Mouse (Mus musculus) embryonic fibroblast, embryonic 13.5 days (primary cell): ENCODE results near the gene Ryk. TPM values are rescaled to one million over a fixed set of nuclear protein-coding genes. Genes with fewer than 3 reads are reported as not detected.

Source experiments
- H3K27ac ChIP-seq: 2 replicates; pipeline ENCODE4 v1.5.1; 2012; ENCODE audit warnings: low read length, control low read depth, inconsistent platforms; ENCODE audit not compliant: insufficient read depth
- H3K4me1 ChIP-seq: 2 replicates; pipeline ENCODE4 v1.6.1; 2011; ENCODE audit warnings: low read length; ENCODE audit not compliant: control insufficient read depth, insufficient read depth
- H3K4me3 ChIP-seq: 2 replicates; pipeline ENCODE4 v1.5.1; 2011; ENCODE audit warnings: mild to moderate bottlenecking, control low read depth, low read length; ENCODE audit not compliant: insufficient read depth
- CTCF ChIP-seq: IDR thresholded peaks from 2 replicates; pipeline ENCODE4 v1.5.1; 2011; ENCODE audit warnings: mild to moderate bottlenecking, control low read depth, low read length, moderate library complexity, borderline replicate concordance; ENCODE audit not compliant: insufficient read depth
- POLR2A ChIP-seq: IDR thresholded peaks from 2 replicates; pipeline ENCODE4 v1.6.1; 2011; ENCODE audit warnings: low read depth, mild to moderate bottlenecking, control low read depth, low read length, moderate library complexity
- polyA plus RNA-seq: library from polyadenylated mRNA; stranded (reverse); fragments of >200 nt; gene quantifications from 2 replicates; pipeline ENCODE4 v1.2.4, GENCODE M21; 2011; ENCODE audit warnings: low read depth; ENCODE audit not compliant: missing spikeins, insufficient read length

The Ryk gene
- polyA plus RNA-seq, 1 experiment, result 217 TPM

GRCm38 (mm10) chr9:102864931-102865330 is 30.2 kb downstream of the Ryk start:
- TF ChIP-seq CTCF (no peak), POLR2A (no peak)
- H3K27ac ChIP-seq, result peak overlapping the region; percentile 89
- H3K4me1 ChIP-seq, result peaks cover 20% of the 10 kb centered on the region
- H3K4me3 ChIP-seq, result no peak overlapping the region

- H3K4me1 ChIP-seq, result peaks cover 17% of the 10 kb centered on the region
- no peak for TF ChIP-seq POLR2A
- TF ChIP-seq CTCF, result no peak
- H3K4me3 ChIP-seq, result no peak overlapping the region
- H3K27ac ChIP-seq, result no peak overlapping the region
Measured at GRCm38 (mm10) chr9:102865946-102866737, 31.4 kb downstream of the Ryk start.

GRCm38 (mm10) chr9:102866893-102867292 is 32.2 kb downstream of the Ryk start:
- H3K4me1 ChIP-seq, result peaks cover 17% of the 10 kb centered on the region
- no peak overlapping the region for H3K27ac ChIP-seq
- TF ChIP-seq CTCF (peak; percentile 79; the same call in 1 of the 2 replicates), POLR2A (no peak)
- H3K4me3 ChIP-seq, result no peak overlapping the region

GRCm38 (mm10) chr9:102867516-102867915 is 32.8 kb downstream of the Ryk start:
- Histone ChIP-seq H3K4me1 (peaks cover 17% of the 10 kb centered on the region), H3K4me3 (no peak overlapping the region), H3K27ac (no peak overlapping the region)
- TF ChIP-seq CTCF (no peak), POLR2A (no peak)

GRCm38 (mm10) chr9:102868451-102868850 is 33.7 kb downstream of the Ryk start:
- H3K4me3 ChIP-seq, result no peak overlapping the region
- H3K27ac ChIP-seq, result no peak overlapping the region
- H3K4me1 ChIP-seq, result peaks cover 14% of the 10 kb centered on the region
- TF ChIP-seq CTCF, result no peak
- no peak for TF ChIP-seq POLR2A

GRCm38 (mm10) chr9:102876054-102876690 is 41.5 kb downstream of the Ryk start:
- TF ChIP-seq POLR2A (no peak), CTCF (no peak)
- H3K27ac ChIP-seq, result no peak overlapping the region
- H3K4me1 ChIP-seq, result no peaks in the 10 kb centered on the region

GRCm38 (mm10) chr9:102877916-102878315 is 43.2 kb downstream of the Ryk start:
- Histone ChIP-seq H3K4me3 (no peak overlapping the region), H3K4me1 (no peaks in the 10 kb centered on the region), H3K27ac (no peak overlapping the region)
- no peak for TF ChIP-seq CTCF
- TF ChIP-seq POLR2A, result no peak

More at GRCm38 (mm10) chr9:102876054-102876690, 41.5 kb downstream of the Ryk start:
- no peak overlapping the region for H3K4me3 ChIP-seq

GRCm38 (mm10) chr9:102879545-102879944 is 44.8 kb downstream of the Ryk start:
- H3K27ac ChIP-seq, result no peak overlapping the region
- no peak overlapping the region for H3K4me3 ChIP-seq
- no peaks in the 10 kb centered on the region for H3K4me1 ChIP-seq
- TF ChIP-seq CTCF, result 0 out of 2 replicates have a peak, but pooled peaks have one; percentile 10
- no peak for TF ChIP-seq POLR2A

GRCm38 (mm10) chr9:102884703-102885102 is 50.0 kb downstream of the Ryk start:
- H3K4me3 ChIP-seq, result no peak overlapping the region

GRCm38 (mm10) chr9:102890166-102890565 is 55.4 kb downstream of the Ryk start:
- TF ChIP-seq CTCF (no peak), POLR2A (no peak)
- Histone ChIP-seq H3K27ac (no peak overlapping the region), H3K4me1 (no peaks in the 10 kb centered on the region), H3K4me3 (no peak overlapping the region)

More at GRCm38 (mm10) chr9:102884703-102885102, 50.0 kb downstream of the Ryk start:
- H3K4me1 ChIP-seq, result no peaks in the 10 kb centered on the region
- TF ChIP-seq POLR2A (no peak), CTCF (no peak)
- no peak overlapping the region for H3K27ac ChIP-seq
